Mouse (Mus musculus) urinary bladder, postnatal 4 days (tissue): ENCODE data around the gene Mapk1ip1l.
A peak's percentile ranks its signal among the peaks of the same experiment; 100 is the strongest.
"Not testable (repeated sequence)": the region's sequence is repeated elsewhere in the genome, so short reads cannot be mapped to it uniquely, and the experiment has no call there.

ENCODE experiments used
- DNase-seq, 2 experiments: peaks; one replicate each; pipeline ENCODE4 v3.0.0; 2021 to 2022; ENCODE audit warnings: low spot score in 2 of 2

The Mapk1ip1l gene

DNA sequence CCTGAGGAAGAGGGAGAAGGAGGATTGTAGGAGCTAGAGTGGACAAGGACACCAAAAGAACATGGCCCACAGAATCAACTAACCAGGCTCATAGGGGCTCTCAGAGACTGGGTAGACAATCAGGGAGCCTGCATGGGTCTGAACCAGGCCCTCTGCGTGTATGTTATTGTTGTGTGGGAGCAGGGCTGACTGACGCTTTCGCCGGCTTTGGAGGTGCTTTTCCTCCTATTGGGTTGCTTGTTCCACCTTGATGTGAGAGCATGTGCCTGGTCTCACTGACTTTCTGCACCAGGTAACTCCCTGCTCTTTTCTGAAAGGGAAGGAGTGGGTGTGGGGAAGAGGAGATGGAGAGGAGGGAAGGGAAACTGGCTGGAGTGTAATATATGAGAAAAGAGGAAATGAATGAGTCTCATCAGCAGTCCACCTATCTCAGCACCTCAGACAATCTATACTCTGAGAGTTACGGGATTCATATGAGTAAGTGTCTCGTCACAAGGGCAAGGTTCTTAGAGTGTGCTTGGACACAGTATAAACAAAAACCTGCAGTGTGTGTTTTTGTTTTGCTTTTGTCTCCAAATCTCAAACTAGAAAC lies 6.8 kb downstream of the Mapk1ip1l start:
- no peak for DNase-seq

DNA sequence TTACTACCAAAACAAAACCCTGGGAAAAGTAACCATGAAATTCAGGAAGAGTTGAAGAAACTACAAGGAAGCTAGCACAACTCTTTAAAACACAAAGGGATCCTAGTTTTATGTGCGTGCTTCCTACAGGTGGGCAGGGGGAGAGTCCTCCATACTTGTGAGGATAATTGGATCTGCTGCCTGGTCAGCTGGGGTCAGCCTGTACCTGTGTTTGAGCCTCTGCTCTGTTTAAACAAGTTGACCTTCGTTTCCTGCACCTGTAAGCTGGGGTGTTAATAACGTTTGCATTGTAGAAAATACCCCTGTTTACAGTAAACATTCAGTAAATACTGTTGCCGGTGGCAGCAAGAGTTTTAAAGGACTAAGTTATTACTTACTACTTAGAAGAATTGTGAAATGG lies 7.9 kb downstream of the Mapk1ip1l start:
- no peak for DNase-seq

- no peak for DNase-seq
Measured at GRCm38 (mm10) chr14:47307669-47308068, 9.6 kb downstream of the Mapk1ip1l start.

- DNase-seq, result no peak
Measured at GRCm38 (mm10) chr14:47309061-47309460, 11.0 kb downstream of the Mapk1ip1l start.

DNA sequence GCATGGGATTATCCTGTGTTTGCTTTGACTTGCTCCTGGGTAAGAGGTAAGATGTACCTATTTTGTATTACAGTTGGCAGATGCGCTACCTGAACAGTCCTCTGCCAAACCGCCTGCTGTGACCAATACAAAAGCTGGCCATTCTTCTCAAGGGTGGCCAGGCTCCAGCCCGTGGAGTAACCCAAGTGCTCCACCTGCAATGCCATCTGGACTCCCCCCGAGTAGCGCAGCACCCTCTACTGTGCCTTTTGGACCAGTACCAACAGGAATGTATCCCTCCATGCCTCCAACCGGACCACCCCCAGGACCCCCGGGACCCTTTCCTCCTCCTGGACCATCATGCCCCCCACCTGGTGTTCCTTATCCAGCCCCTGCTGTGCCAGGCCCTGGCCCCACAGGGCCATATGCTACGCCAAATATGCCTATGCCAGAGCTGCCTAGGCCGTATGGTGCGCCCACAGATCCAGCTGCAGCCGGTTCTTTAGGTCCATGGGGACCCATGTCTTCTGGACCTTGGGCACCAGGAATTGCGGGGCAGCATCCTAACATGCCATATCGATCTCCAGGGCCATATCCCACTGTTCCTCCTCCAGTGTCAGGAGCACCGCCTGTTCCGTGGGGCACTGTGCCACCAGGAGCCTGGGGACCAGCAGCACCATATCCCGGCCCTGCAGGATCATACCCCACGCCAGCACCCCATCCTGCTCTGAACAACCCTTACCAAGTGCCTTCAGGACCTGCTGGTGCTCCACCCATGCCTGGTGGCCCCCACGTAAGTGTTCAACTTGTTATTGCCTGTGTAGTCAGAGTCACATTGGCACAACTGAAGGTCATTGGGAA lies 12.5 kb downstream of the Mapk1ip1l start:
- DNase-seq, result no peak

GRCm38 (mm10) chr14:47319362-47319761 lies 21.3 kb downstream of the Mapk1ip1l start:
- DNase-seq, result no peak

DNA sequence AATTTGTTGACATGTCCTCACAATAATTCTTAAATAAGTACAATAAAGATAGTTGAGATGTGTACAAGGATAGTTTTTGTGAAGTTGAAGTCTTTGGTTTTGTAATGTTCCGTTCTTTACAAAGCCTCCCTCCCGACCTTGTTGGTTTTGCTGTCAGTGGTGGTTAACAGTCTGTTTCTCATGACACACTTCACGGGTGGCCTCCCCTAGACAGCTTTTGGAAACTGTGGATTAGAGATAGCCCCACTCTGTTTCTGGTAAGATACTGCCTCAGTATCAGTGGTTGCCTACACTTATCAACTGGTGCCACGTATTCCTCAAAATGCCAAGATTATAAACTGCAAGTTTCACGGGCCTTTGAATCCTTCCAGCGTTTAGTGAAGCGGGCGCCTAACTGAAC lies 23.5 kb downstream of the Mapk1ip1l start:
- not testable (repeated sequence) for DNase-seq

- no peak for DNase-seq
Measured at GRCm38 (mm10) chr14:47325965-47326761, 28.1 kb downstream of the Mapk1ip1l start.

DNA sequence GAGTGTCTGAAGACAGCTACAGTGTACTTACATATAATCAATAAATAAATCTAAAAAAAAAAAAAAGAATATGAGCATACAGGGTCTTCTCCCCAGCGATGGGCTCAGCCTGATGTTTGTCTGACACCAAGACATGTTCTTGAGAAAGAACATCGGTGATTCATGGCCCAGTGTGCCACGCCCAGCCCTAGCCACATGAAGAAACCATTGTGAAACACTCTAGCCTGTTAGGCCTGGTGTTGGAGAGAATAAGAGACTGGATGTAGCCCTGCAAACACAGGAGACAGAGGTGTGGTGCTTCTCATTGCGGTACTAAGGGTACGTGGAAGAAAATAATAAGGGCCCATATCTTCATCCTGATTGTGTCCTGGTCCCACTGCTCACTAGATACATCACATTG lies 29.3 kb downstream of the Mapk1ip1l start:
- no peak for DNase-seq

DNA sequence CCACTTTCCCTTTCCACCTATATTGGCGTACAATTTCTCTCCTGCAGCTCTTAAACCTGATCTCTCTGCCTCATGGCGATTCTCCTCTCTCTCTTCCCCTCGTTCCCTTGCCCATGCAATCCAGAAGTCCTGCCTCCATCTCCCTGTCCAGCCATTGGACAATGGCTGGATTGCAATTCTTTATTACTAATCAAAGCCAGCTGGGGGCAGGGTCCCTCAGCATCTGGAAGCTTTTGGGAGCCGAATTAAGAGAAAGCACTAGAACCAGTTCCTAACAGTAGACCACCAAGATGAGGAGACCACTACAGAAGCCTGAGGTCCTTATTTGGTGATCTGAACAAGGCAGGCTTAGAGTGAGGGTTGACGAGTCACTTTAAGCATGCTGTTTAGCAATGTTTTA lies 33.9 kb downstream of the Mapk1ip1l start:
- DNase-seq, result no peak

GRCm38 (mm10) chr14:47334819-47335218 lies 36.8 kb downstream of the Mapk1ip1l start:
- peak in 1 of 2 experiments; percentile 74 for DNase-seq

DNA sequence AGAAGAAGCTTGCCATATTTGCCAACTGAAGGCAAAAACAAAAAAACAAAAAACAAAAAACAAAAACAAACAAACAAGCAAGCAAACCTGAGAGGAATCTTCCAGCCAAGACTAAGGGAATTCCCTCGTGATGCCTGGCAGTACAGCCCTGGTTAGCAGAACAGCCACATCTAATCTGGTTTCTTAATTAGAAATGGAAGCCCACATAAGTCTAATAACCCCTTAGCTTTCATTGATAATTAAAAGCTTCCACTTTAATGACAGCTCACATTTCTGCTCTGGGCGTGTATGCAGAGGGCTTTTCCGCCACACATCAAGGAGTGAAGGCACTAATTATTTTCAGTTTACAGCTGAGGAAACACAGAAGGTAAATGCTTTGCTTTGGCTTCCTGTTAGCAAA lies 37.2 kb downstream of the Mapk1ip1l start:
- no peak for DNase-seq

DNA sequence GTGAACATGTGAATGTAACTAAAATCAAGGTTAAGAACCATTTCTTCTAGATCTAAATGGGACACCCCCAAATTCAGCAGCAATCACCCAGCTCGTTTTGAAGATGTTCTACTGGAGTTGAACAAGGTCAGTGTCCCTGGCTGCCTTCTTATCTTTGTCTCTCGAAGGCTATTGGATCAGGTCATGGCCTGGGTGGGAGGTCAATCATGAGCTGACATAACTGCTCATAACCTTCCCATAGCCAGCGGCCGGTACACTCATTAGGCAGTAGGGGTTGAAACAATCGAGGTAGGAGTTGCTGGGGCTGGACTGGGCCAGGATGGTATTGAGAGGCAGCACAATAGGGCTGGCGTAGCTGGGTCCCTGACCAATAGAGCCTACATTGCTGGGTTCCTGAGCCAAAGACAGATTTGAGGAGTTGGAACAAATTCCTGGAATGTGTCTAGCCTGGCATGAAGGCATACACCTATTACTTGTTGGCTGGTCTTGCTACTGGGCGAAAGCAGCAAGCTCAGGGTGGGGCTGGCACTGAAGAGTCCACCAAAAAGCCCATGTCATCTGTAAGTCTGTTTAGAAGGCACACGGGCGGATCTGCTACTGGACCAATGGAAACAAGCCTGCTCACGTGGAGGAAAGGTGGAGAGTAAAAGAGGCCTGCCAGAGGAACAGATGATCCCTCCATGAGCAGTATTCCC lies 42.3 kb downstream of the Mapk1ip1l start:
- no peak for DNase-seq

GRCm38 (mm10) chr14:47341811-47342291 lies 43.8 kb downstream of the Mapk1ip1l start:
- DNase-seq, result no peak

- no peak for DNase-seq
Measured at GRCm38 (mm10) chr14:47346715-47347114, 48.6 kb downstream of the Mapk1ip1l start.

DNA sequence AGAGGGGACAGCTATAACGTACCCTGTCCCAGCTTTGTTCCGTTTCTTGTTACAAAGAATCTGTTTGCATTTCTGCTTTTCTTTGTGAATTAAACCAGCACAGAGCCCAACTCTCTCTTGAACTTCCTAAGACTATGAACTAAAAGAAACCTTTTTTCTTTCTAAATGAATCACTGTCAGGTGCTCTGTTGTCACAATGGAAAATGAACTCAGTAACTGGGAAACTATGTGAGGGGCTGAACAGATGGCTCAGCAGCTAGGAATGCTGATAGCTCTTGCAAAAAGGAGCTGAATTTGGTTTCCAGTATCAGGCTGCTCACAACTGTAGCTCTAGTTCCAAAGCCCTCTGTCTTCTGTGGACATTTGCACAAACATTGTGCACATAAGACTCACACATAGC lies 52.9 kb downstream of the Mapk1ip1l start:
- no peak for DNase-seq

- DNase-seq, result no peak
Measured at GRCm38 (mm10) chr14:47352272-47352671, 54.2 kb downstream of the Mapk1ip1l start.

GRCm38 (mm10) chr14:47353240-47353639 lies 55.2 kb downstream of the Mapk1ip1l start:
- DNase-seq, result no peak

DNA sequence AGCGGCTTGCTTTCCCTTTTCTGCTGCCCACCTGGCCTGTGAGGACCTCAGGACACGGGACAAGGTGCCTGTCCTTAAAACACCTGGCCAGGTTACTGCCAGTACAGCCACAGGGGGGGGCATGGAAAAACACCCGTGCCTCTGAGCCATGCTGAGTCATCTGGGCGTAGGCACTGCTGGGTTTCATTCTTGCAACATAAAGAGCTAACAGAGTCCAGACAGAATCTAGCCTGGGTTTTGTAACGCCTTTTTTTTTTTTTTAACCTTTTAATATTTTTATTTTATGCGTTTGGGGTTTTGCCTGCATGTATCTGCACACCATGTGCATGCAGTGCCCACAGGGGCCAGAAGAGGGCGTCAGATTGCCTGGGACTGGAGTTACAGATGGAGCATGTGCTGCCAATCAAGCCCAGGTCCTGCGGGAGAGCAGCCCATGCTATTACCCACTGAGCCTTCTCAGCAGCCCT lies 56.1 kb downstream of the Mapk1ip1l start:
- DNase-seq, result no peak

- no peak for DNase-seq
Measured at GRCm38 (mm10) chr14:47354948-47355347, 56.9 kb downstream of the Mapk1ip1l start.

DNA sequence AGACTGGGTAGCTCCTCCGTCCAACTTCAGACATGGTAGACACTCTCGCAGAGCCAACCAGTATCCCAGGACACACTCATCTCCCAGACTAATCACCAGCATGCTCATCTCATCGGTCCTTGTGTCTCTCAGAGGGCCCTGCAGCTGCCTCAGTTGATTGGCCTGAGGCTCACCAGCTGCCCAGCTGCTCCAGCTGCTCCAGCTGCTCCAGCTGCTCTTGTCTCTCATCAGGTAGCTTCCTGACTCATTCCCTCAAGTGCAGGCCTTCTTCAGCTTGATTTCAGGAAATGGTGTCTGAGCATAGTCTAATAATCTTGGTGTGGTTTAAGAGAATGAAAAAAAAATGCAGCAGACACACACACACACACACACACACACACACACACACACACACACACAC lies 58.6 kb downstream of the Mapk1ip1l start:
- no peak for DNase-seq

- DNase-seq, result no peak
Measured at GRCm38 (mm10) chr14:47359610-47360009, 61.5 kb downstream of the Mapk1ip1l start.
